Mouse (Mus musculus): ENCODE measurements around the gene Hes5. TPM values are rescaled to one million over a fixed set of nuclear protein-coding genes. Genes with fewer than 3 reads are reported as not detected.

Gene Hes5
- polyA plus RNA-seq, 1 experiment from 2014 or later, result 0.15 TPM

GRCm38 (mm10) chr4:154937746-154938145 is 23.0 kb upstream of the Hes5 start:
- Histone ChIP-seq H3K27ac (ENCODE audit: low read depth) (0 out of 2 replicates have a peak overlapping the region, but pooled peaks have one; percentile 22), H3K36me3 (replicated peaks; ENCODE audit: insufficient read depth, low read length) (no peaks in the 10 kb centered on the region), H3K4me2 (ENCODE audit: low read depth, low read length) (no peak overlapping the region), H3K9ac (replicated peaks) (no peak overlapping the region), H3K27me3 (ENCODE audit: insufficient read depth, low read length) (no peaks in the 10 kb centered on the region), H3K9me3 (ENCODE audit: low read length) (no peaks in the 10 kb centered on the region), H3K4me3 (ENCODE audit: low read depth, low read length) (no peak overlapping the region), H3K4me1 (ENCODE audit: insufficient read depth) (peaks cover 8% of the 10 kb centered on the region; the same call in 1 of the 2 replicates)
- no peak for DNase-seq
- WGBS (ENCODE audit: insufficient replicate concordance), result 58% methylated on average over 1 of the region's 1 CpGs
- ATAC-seq, result no peak
- no peak for TF ChIP-seq EP300 (IDR thresholded peaks at IDR 0.05; ENCODE audit: low read depth)
- TF ChIP-seq CTCF (IDR thresholded peaks at IDR 0.05; ENCODE audit: low read depth), result no peak

GRCm38 (mm10) chr4:154940156-154940555 is 20.6 kb upstream of the Hes5 start:
- TF ChIP-seq EP300 (IDR thresholded peaks at IDR 0.05; ENCODE audit: low read depth) (no peak), CTCF (IDR thresholded peaks at IDR 0.05; ENCODE audit: low read depth) (no peak)

GRCm38 (mm10) chr4:154941831-154942230 is 18.9 kb upstream of the Hes5 start:
- no peak for DNase-seq
- no peak overlapping the region for H3K4me3 ChIP-seq (ENCODE audit: low read depth, low read length)
- H3K9me3 ChIP-seq (ENCODE audit: low read length), result no peaks in the 10 kb centered on the region
- H3K9ac ChIP-seq (replicated peaks), result no peak overlapping the region
- H3K27ac ChIP-seq (ENCODE audit: low read depth), result no peak overlapping the region
- ATAC-seq, result no peak
- 83% methylated on average over 5 of the region's 5 CpGs for WGBS (ENCODE audit: insufficient replicate concordance)
- no peaks in the 10 kb centered on the region for H3K36me3 ChIP-seq (replicated peaks; ENCODE audit: insufficient read depth, low read length)
- no peak overlapping the region for H3K4me2 ChIP-seq (ENCODE audit: low read depth, low read length)
- peaks cover 12% of the 10 kb centered on the region; the same call in 1 of the 2 replicates for H3K4me1 ChIP-seq (ENCODE audit: insufficient read depth)
- TF ChIP-seq CTCF (IDR thresholded peaks at IDR 0.05; ENCODE audit: low read depth) (no peak), EP300 (IDR thresholded peaks at IDR 0.05; ENCODE audit: low read depth) (no peak)
- H3K27me3 ChIP-seq (ENCODE audit: insufficient read depth, low read length), result no peaks in the 10 kb centered on the region

More at GRCm38 (mm10) chr4:154940156-154940555, 20.6 kb upstream of the Hes5 start:
- Histone ChIP-seq H3K9ac (replicated peaks) (no peak overlapping the region), H3K4me2 (ENCODE audit: low read depth, low read length) (no peak overlapping the region), H3K36me3 (replicated peaks; ENCODE audit: insufficient read depth, low read length) (no peaks in the 10 kb centered on the region), H3K27ac (ENCODE audit: low read depth) (no peak overlapping the region), H3K9me3 (ENCODE audit: low read length) (no peaks in the 10 kb centered on the region), H3K4me3 (ENCODE audit: low read depth, low read length) (no peak overlapping the region), H3K27me3 (ENCODE audit: insufficient read depth, low read length) (no peaks in the 10 kb centered on the region), H3K4me1 (ENCODE audit: insufficient read depth) (peaks cover 9% of the 10 kb centered on the region; the same call in 1 of the 2 replicates)
- 88% methylated on average over 2 of the region's 2 CpGs for WGBS (ENCODE audit: insufficient replicate concordance)
- ATAC-seq, result no peak
- no peak for DNase-seq

- Histone ChIP-seq H3K9me3 (ENCODE audit: low read length) (no peaks in the 10 kb centered on the region), H3K4me3 (ENCODE audit: low read depth, low read length) (no peak overlapping the region), H3K27me3 (ENCODE audit: insufficient read depth, low read length) (0 out of 2 replicates have a peak, but pooled peaks cover 2% of the 10 kb centered on the region), H3K9ac (replicated peaks) (no peak overlapping the region), H3K4me1 (ENCODE audit: insufficient read depth) (peaks cover 12% of the 10 kb centered on the region; the same call in 1 of the 2 replicates), H3K36me3 (replicated peaks; ENCODE audit: insufficient read depth, low read length) (no peaks in the 10 kb centered on the region), H3K27ac (ENCODE audit: low read depth) (no peak overlapping the region), H3K4me2 (ENCODE audit: low read depth, low read length) (no peak overlapping the region)
- TF ChIP-seq EP300 (IDR thresholded peaks at IDR 0.05; ENCODE audit: low read depth) (no peak), CTCF (IDR thresholded peaks at IDR 0.05; ENCODE audit: low read depth) (no peak)
- WGBS (ENCODE audit: insufficient replicate concordance), result 75% methylated on average over 10 of the region's 10 CpGs
- DNase-seq, result no peak
- ATAC-seq, result no peak
Measured at GRCm38 (mm10) chr4:154942632-154943322, 17.9 kb upstream of the Hes5 start.

- Histone ChIP-seq H3K27ac (ENCODE audit: low read depth) (peak overlapping the region; percentile 41), H3K4me2 (ENCODE audit: low read depth, low read length) (no peak overlapping the region), H3K4me1 (ENCODE audit: insufficient read depth) (peaks cover 12% of the 10 kb centered on the region; the same call in 1 of the 2 replicates), H3K9me3 (ENCODE audit: low read length) (no peaks in the 10 kb centered on the region), H3K4me3 (ENCODE audit: low read depth, low read length) (no peak overlapping the region), H3K9ac (replicated peaks) (no peak overlapping the region), H3K36me3 (replicated peaks; ENCODE audit: insufficient read depth, low read length) (no peaks in the 10 kb centered on the region), H3K27me3 (ENCODE audit: insufficient read depth, low read length) (peaks cover 8% of the 10 kb centered on the region; the same call in 1 of the 2 replicates)
- TF ChIP-seq CTCF (IDR thresholded peaks at IDR 0.05; ENCODE audit: low read depth), result no peak
- TF ChIP-seq EP300 (IDR thresholded peaks at IDR 0.05; ENCODE audit: low read depth), result no peak
- WGBS (ENCODE audit: insufficient replicate concordance), result 75% methylated on average over 6 of the region's 6 CpGs
- no peak for ATAC-seq
- no peak for DNase-seq
Measured at GRCm38 (mm10) chr4:154943323-154944039, 17.2 kb upstream of the Hes5 start.

GRCm38 (mm10) chr4:154944121-154944590 is 16.6 kb upstream of the Hes5 start:
- Histone ChIP-seq H3K4me1 (ENCODE audit: insufficient read depth) (peaks cover 12% of the 10 kb centered on the region; the same call in 1 of the 2 replicates), H3K36me3 (replicated peaks; ENCODE audit: insufficient read depth, low read length) (no peaks in the 10 kb centered on the region), H3K4me3 (ENCODE audit: low read depth, low read length) (no peak overlapping the region), H3K27ac (ENCODE audit: low read depth) (peak overlapping the region; percentile 41), H3K27me3 (ENCODE audit: insufficient read depth, low read length) (peaks cover 15% of the 10 kb centered on the region), H3K9ac (replicated peaks) (no peak overlapping the region), H3K4me2 (ENCODE audit: low read depth, low read length) (no peak overlapping the region), H3K9me3 (ENCODE audit: low read length) (no peaks in the 10 kb centered on the region)
- DNase-seq (peak; percentile 76), ATAC-seq (peak; percentile 93)
- peak; percentile 32; the same call in 1 of the 2 replicates for TF ChIP-seq EP300 (IDR thresholded peaks at IDR 0.05; ENCODE audit: low read depth)
- TF ChIP-seq CTCF (IDR thresholded peaks at IDR 0.05; ENCODE audit: low read depth), result peak; percentile 99
- whole genome bisulfite sequencing (ENCODE audit: insufficient replicate concordance), result 21% methylated on average over 2 of the region's 2 CpGs

All from liver, postnatal 0 days (tissue).